Mouse (Mus musculus) cerebral cortex, adult 2 months (tissue): ENCODE measurements around the gene Herc2.

Source experiments
- WGBS: fragments of 180-500 bp; shearing (Covaris S2); methylation state at CpG from one replicate; pipeline ENCODE4 v1.1.7; 2018; 5-methylcytosine and 5-hydroxymethylcytosine counted together

Herc2 gene

GRCm38 (mm10) chr7:56202843-56203242 lies 152.8 kb downstream of the Herc2 start:
- whole genome bisulfite sequencing = 97% methylated on average over 3 of the region's 3 CpGs

- WGBS = 95% methylated on average over 2 of the region's 2 CpGs
Observed at GRCm38 (mm10) chr7:56203286-56203685, 153.3 kb downstream of the Herc2 start.

- WGBS = 49% methylated on average over 3 of the region's 3 CpGs
Observed at GRCm38 (mm10) chr7:56204877-56205276, 154.9 kb downstream of the Herc2 start.

- 56% methylated on average over 6 of the region's 6 CpGs for WGBS
Observed at GRCm38 (mm10) chr7:56220811-56221210, 170.8 kb downstream of the Herc2 start.

GRCm38 (mm10) chr7:56235794-56236423 lies 185.9 kb downstream of the Herc2 start:
- 66% methylated on average over 5 of the region's 5 CpGs for WGBS

- 82% methylated on average over 3 of the region's 3 CpGs for WGBS
Observed at GRCm38 (mm10) chr7:56236617-56237016, 186.6 kb downstream of the Herc2 start.

GRCm38 (mm10) chr7:56239543-56239942 lies 189.5 kb downstream of the Herc2 start, which contains the start of gene Oca2:
Gene Oca2, plus strand, starts transcription at chr7:56239760.
- 63% methylated on average over 3 of the region's 3 CpGs for WGBS

- 87% methylated on average over 10 of the region's 10 CpGs for WGBS
Observed at GRCm38 (mm10) chr7:56254568-56254967, 204.6 kb downstream of the Herc2 start.

- WGBS = 64% methylated on average over 3 of the region's 3 CpGs
Observed at GRCm38 (mm10) chr7:56257875-56258441, 208.0 kb downstream of the Herc2 start.

GRCm38 (mm10) chr7:56277506-56277905 lies 227.5 kb downstream of the Herc2 start:
- 92% methylated on average over 2 of the region's 2 CpGs for WGBS
